Mouse (Mus musculus): Measurements from ENCODE around the gene Ubox5. TPM values are rescaled to one million over a fixed set of nuclear protein-coding genes. Genes with fewer than 3 reads are reported as not detected.

The Ubox5 gene
- polyA plus RNA-seq, 1 experiment from 2014 or later, result 13.0 TPM

DNA sequence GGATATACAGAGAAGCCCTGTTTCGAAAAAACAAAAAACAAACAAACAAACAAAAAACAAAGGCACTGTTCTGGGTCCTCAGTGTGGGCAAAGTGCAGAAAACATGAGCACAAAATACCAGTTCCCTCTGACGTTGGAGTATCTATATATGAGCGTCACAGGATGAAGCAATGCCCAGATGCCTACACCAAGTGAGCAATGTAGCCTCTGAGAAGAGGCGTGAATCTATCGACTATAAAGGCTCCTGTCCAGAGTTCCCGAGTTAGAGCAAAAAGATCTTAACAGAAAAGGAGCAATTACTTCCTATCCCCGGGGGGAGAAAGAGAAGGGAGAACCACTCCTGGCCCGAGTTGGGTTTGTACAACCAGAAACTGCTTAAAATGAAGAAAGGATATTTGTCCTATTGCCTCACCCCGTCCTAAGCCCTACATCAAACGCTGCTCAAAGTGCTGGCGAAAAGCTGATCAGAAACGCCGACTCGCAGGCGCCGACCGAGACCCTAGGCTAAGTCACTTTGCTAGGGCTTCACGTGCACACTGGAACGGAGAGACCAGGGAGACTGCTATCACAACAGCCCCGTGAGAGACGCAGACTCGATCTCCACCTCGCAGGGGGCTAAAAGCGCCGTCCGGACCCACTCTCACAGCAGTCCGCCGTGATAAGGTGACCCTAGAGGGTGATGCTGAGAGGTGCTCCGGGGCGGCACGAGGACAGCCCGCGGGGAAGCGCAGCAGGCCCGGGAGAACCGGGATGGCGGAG lies 579 bp downstream of the Ubox5 start:
- H3K4me3 ChIP-seq (replicated peaks; ENCODE audit: low read depth, low read length), result peak overlapping the region; percentile 98
- H3K9ac ChIP-seq (replicated peaks; ENCODE audit: low read length), result peak overlapping the region; percentile 87
- peak overlapping the region; percentile 94 for H3K4me2 ChIP-seq (ENCODE audit: low read length)
- ATAC-seq (ENCODE audit: low FRiP score, low TSS enrichment), result no peak; the same call in 1 of the 2 replicates
- peak overlapping the region; percentile 64 for H3K27ac ChIP-seq (replicated peaks; ENCODE audit: low read depth, low read length)
- peaks cover 7% of the 10 kb centered on the region for H3K4me1 ChIP-seq (ENCODE audit: control insufficient read depth, insufficient read depth, low read length)
- H3K9me3 ChIP-seq (ENCODE audit: control insufficient read depth, low read length), result no peaks in the 10 kb centered on the region
- peaks cover 23% of the 10 kb centered on the region for H3K36me3 ChIP-seq (ENCODE audit: control insufficient read depth, insufficient read depth, low read length)
- H3K27me3 ChIP-seq (ENCODE audit: control insufficient read depth, insufficient read depth, low read length), result peaks cover 8% of the 10 kb centered on the region
- 3% methylated on average over 37 of the region's 37 CpGs for WGBS
- peak; percentile 18 for DNase-seq

DNA sequence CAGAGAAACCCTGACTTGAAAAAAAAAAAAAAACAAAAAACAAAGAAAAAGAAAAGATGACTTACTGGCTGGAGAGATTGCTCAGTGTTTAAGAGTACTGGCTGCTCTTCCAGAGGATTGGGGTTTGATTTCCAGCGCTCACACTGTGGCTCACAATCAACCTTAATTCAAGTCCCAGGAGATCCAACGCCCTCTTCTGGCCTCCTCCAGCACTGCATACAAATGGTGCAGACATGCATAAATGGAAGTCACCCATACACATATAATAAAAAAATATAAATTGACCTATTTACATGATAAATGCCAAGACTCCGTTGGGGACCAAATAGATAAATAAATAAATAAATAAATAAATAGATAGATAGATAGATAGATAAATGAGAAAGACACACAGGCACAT lies 1.4 kb downstream of the Ubox5 start:
- no peaks in the 10 kb centered on the region; the same call in 1 of the 2 replicates for H3K27me3 ChIP-seq (ENCODE audit: control insufficient read depth, insufficient read depth, low read length)
- H3K9ac ChIP-seq (replicated peaks; ENCODE audit: low read length), result no peak overlapping the region
- 62% methylated on average over 3 of the region's 3 CpGs for WGBS
- H3K4me2 ChIP-seq (ENCODE audit: low read length), result peak overlapping the region; percentile 94; the same call in 1 of the 2 replicates
- H3K9me3 ChIP-seq (ENCODE audit: control insufficient read depth, low read length), result no peaks in the 10 kb centered on the region
- peak overlapping the region; percentile 98; the same call in 1 of the 2 replicates for H3K4me3 ChIP-seq (replicated peaks; ENCODE audit: low read depth, low read length)
- peaks cover 23% of the 10 kb centered on the region for H3K36me3 ChIP-seq (ENCODE audit: control insufficient read depth, insufficient read depth, low read length)
- H3K4me1 ChIP-seq (ENCODE audit: control insufficient read depth, insufficient read depth, low read length), result peaks cover 6% of the 10 kb centered on the region
- H3K27ac ChIP-seq (replicated peaks; ENCODE audit: low read depth, low read length), result no peak overlapping the region
- ATAC-seq (ENCODE audit: low FRiP score, low TSS enrichment) (no peak), DNase-seq (no peak)

DNA sequence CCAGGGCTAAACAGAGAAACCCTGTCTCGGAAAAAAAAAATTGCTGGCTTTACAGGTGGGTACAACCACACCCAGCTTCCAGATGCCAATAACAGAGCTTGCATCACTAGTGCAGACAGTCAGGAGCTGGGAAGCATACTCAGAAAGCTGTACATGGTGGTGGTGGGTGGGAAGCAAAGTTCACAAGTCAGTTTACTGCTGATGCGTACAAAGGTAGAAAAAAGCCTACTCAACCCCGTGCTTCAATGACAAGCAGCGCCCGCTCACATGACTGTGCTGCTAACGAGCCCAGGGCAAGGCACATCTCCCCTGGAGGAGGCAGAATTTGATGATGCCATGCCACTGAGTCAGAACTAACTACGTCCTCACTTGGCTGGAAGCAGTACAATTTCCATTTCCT lies 10.9 kb downstream of the Ubox5 start:
- H3K9ac ChIP-seq (replicated peaks; ENCODE audit: low read length), result no peak overlapping the region
- no peak overlapping the region for H3K4me2 ChIP-seq (ENCODE audit: low read length)
- H3K27ac ChIP-seq (replicated peaks; ENCODE audit: low read depth, low read length), result no peak overlapping the region
- WGBS, result 96% methylated on average over 7 of the region's 7 CpGs
- no peaks in the 10 kb centered on the region for H3K27me3 ChIP-seq (ENCODE audit: control insufficient read depth, insufficient read depth, low read length)
- H3K36me3 ChIP-seq (ENCODE audit: control insufficient read depth, insufficient read depth, low read length), result peaks cover 47% of the 10 kb centered on the region
- DNase-seq (no peak), ATAC-seq (ENCODE audit: low FRiP score, low TSS enrichment) (no peak)
- no peak overlapping the region for H3K4me3 ChIP-seq (replicated peaks; ENCODE audit: low read depth, low read length)
- H3K4me1 ChIP-seq (ENCODE audit: control insufficient read depth, insufficient read depth, low read length), result no peaks in the 10 kb centered on the region
- no peaks in the 10 kb centered on the region for H3K9me3 ChIP-seq (ENCODE audit: control insufficient read depth, low read length)

DNA sequence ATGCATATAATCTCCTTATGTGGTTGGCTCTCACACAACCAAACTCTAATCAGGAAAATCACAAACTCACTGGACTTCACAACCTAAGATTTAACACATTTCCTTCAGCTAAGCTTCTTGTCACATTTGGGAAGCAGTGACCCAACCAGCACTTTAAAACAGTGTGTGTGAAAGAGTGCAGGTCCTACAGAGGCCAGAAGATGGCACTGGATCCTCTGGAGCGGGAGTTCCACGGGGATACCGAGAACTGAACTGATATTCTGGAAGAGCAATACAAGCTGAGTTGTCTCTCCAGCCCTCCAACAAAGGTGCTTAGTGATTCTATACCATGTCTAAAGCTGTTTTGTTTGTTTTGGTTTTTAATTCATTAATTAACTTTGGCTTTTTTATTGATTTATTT lies 16.7 kb downstream of the Ubox5 start:
- H3K9me3 ChIP-seq (ENCODE audit: control insufficient read depth, low read length), result no peaks in the 10 kb centered on the region
- H3K36me3 ChIP-seq (ENCODE audit: control insufficient read depth, insufficient read depth, low read length), result peaks cover 38% of the 10 kb centered on the region
- 69% methylated on average over 3 of the region's 3 CpGs for WGBS
- peak; percentile 30 for DNase-seq
- H3K4me3 ChIP-seq (replicated peaks; ENCODE audit: low read depth, low read length), result no peak overlapping the region
- no peaks in the 10 kb centered on the region for H3K27me3 ChIP-seq (ENCODE audit: control insufficient read depth, insufficient read depth, low read length)
- H3K4me2 ChIP-seq (ENCODE audit: low read length), result no peak overlapping the region
- ATAC-seq (ENCODE audit: low FRiP score, low TSS enrichment), result no peak
- H3K27ac ChIP-seq (replicated peaks; ENCODE audit: low read depth, low read length), result no peak overlapping the region
- H3K4me1 ChIP-seq (ENCODE audit: control insufficient read depth, insufficient read depth, low read length), result no peaks in the 10 kb centered on the region
- no peak overlapping the region for H3K9ac ChIP-seq (replicated peaks; ENCODE audit: low read length)

DNA sequence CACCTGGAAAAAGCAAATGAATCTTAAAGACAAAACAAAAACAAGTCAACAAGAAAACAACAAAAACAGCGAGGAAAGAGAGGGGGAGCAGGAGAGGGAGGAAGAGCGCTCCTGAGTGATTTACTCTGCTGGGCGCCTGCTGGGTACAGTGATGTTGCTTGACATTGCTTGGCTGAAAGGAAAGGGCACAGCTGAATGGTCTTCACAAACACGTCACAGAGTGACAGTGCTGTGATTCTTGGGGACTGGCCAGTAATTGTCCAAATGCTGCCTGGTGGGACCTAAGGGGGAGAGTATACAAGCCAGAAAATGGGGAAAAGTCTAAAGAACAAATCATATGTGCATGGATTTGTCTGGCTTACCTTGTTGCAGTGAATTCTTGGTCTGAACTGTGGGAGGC lies 27.6 kb downstream of the Ubox5 start:
- Histone ChIP-seq H3K27ac (replicated peaks; ENCODE audit: low read depth, low read length) (no peak overlapping the region), H3K4me2 (ENCODE audit: low read length) (no peak overlapping the region), H3K4me1 (ENCODE audit: control insufficient read depth, insufficient read depth, low read length) (no peaks in the 10 kb centered on the region), H3K36me3 (ENCODE audit: control insufficient read depth, insufficient read depth, low read length) (peaks cover 63% of the 10 kb centered on the region), H3K27me3 (ENCODE audit: control insufficient read depth, insufficient read depth, low read length) (no peaks in the 10 kb centered on the region), H3K9me3 (ENCODE audit: control insufficient read depth, low read length) (no peaks in the 10 kb centered on the region), H3K9ac (replicated peaks; ENCODE audit: low read length) (no peak overlapping the region), H3K4me3 (replicated peaks; ENCODE audit: low read depth, low read length) (no peak overlapping the region)
- DNase-seq, result no peak
- no peak for ATAC-seq (ENCODE audit: low FRiP score, low TSS enrichment)
- 84% methylated on average over 4 of the region's 4 CpGs for WGBS

DNA sequence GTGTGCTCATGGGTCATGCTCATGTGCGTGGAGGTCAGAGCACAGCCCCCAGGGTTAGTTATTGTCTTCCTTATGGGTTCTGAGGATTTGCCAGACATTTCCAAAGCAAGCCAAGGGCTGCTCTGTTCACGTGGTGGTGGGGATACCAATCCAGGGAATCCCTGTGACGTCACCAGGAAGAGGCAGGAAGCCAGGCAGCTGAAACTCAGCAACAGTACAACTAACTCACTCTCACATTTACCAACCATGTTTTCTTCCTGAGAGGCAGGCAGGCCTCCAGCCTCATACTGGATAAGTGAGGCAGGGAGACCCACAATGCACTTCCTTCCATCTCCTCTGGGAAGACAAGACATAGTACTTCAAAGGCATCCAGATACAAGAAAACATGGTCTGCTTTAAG lies 31.4 kb downstream of the Ubox5 start:
- Histone ChIP-seq H3K9ac (replicated peaks; ENCODE audit: low read length) (no peak overlapping the region), H3K4me2 (ENCODE audit: low read length) (no peak overlapping the region), H3K9me3 (ENCODE audit: control insufficient read depth, low read length) (no peaks in the 10 kb centered on the region), H3K36me3 (ENCODE audit: control insufficient read depth, insufficient read depth, low read length) (peaks cover 70% of the 10 kb centered on the region), H3K27me3 (ENCODE audit: control insufficient read depth, insufficient read depth, low read length) (no peaks in the 10 kb centered on the region), H3K4me1 (ENCODE audit: control insufficient read depth, insufficient read depth, low read length) (no peaks in the 10 kb centered on the region), H3K27ac (replicated peaks; ENCODE audit: low read depth, low read length) (no peak overlapping the region), H3K4me3 (replicated peaks; ENCODE audit: low read depth, low read length) (no peak overlapping the region)
- ATAC-seq (ENCODE audit: low FRiP score, low TSS enrichment), result no peak
- DNase-seq, result no peak
- WGBS, result 73% methylated on average over 3 of the region's 3 CpGs

DNA sequence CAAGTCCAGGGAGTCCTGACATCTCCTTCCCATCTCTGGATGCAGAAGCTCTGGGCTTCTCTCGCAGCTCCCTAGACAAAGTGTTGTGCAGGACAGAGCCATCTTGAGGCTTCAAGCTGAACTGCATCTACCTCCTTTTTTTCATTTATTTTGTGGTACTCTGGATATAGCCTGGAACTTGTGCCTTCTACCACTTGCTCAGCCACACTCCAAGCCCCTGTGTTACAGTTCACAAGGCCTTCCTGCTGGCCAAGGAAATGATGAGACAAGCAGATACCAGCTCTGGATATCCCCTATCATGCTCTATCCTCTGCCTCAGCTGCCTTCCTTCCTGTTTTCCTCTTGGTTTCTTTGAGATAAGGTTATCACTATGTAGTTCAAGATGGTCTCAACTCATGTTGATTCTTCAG lies 32.2 kb downstream of the Ubox5 start:
- H3K27ac ChIP-seq (replicated peaks; ENCODE audit: low read depth, low read length), result no peak overlapping the region
- H3K27me3 ChIP-seq (ENCODE audit: control insufficient read depth, insufficient read depth, low read length), result no peaks in the 10 kb centered on the region
- H3K9me3 ChIP-seq (ENCODE audit: control insufficient read depth, low read length), result no peaks in the 10 kb centered on the region
- H3K9ac ChIP-seq (replicated peaks; ENCODE audit: low read length), result no peak overlapping the region
- H3K4me1 ChIP-seq (ENCODE audit: control insufficient read depth, insufficient read depth, low read length), result no peaks in the 10 kb centered on the region
- DNase-seq, result peak; percentile 74
- WGBS, result 13% methylated on average over 1 of the region's 1 CpGs
- no peak overlapping the region for H3K4me2 ChIP-seq (ENCODE audit: low read length)
- ATAC-seq (ENCODE audit: low FRiP score, low TSS enrichment), result no peak
- peaks cover 64% of the 10 kb centered on the region for H3K36me3 ChIP-seq (ENCODE audit: control insufficient read depth, insufficient read depth, low read length)
- H3K4me3 ChIP-seq (replicated peaks; ENCODE audit: low read depth, low read length), result no peak overlapping the region

DNA sequence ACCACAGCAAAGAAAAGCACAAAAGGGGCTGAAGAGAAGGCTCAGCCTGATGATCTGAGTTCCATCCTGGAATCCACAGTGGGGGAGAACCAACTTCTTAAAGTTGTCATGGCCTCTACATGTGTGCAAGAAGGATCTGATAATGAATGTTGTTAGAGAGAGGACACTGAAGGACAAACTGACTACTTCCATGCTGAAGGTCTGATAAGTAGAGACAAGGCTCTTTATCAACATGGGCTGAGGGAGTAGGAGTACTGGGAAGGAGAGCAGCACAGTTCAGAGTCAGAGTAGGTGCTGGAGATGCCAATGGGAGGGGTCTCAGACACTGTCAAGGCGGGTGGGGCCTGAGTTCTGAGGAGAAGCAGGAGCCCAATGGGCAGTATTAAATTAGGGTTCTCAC lies 34.2 kb downstream of the Ubox5 start:
- 93% methylated on average over 1 of the region's 1 CpGs for WGBS

DNA sequence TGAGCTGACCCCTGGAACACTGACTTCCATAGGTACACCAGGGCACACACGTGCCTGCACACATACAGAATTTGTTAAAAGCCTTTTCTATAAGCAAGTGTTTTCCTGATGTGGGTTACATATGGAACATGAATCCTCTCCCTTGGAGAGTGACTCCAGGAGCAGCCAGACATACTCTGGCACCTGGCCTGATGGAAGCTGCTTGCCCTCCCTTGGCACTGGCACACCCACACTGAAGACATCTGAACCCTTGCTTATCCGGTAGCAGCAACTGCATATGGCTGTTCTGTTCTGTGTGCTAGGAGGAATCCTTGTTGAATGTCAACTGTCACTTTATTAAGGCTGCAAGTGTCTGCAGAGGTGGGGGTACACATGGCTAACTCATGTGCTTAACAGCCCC lies 38.8 kb downstream of the Ubox5 start:
- WGBS, result 95% methylated on average over 2 of the region's 2 CpGs
- ATAC-seq (ENCODE audit: low FRiP score, low TSS enrichment), result no peak
- H3K36me3 ChIP-seq (ENCODE audit: control insufficient read depth, insufficient read depth, low read length), result peaks cover 27% of the 10 kb centered on the region

More for the DNA sequence above, 34.2 kb downstream of the Ubox5 start:
- DNase-seq (no peak), ATAC-seq (ENCODE audit: low FRiP score, low TSS enrichment) (no peak)
- Histone ChIP-seq H3K4me2 (ENCODE audit: low read length) (no peak overlapping the region), H3K9me3 (ENCODE audit: control insufficient read depth, low read length) (no peaks in the 10 kb centered on the region), H3K4me1 (ENCODE audit: control insufficient read depth, insufficient read depth, low read length) (no peaks in the 10 kb centered on the region), H3K4me3 (replicated peaks; ENCODE audit: low read depth, low read length) (no peak overlapping the region), H3K27me3 (ENCODE audit: control insufficient read depth, insufficient read depth, low read length) (no peaks in the 10 kb centered on the region), H3K9ac (replicated peaks; ENCODE audit: low read length) (no peak overlapping the region), H3K27ac (replicated peaks; ENCODE audit: low read depth, low read length) (no peak overlapping the region), H3K36me3 (ENCODE audit: control insufficient read depth, insufficient read depth, low read length) (peaks cover 56% of the 10 kb centered on the region)

More for the DNA sequence above, 38.8 kb downstream of the Ubox5 start:
- no peak overlapping the region for H3K9ac ChIP-seq (replicated peaks; ENCODE audit: low read length)
- DNase-seq, result no peak
- H3K27me3 ChIP-seq (ENCODE audit: control insufficient read depth, insufficient read depth, low read length), result no peaks in the 10 kb centered on the region
- no peaks in the 10 kb centered on the region for H3K4me1 ChIP-seq (ENCODE audit: control insufficient read depth, insufficient read depth, low read length)
- H3K4me2 ChIP-seq (ENCODE audit: low read length), result no peak overlapping the region
- no peak overlapping the region for H3K4me3 ChIP-seq (replicated peaks; ENCODE audit: low read depth, low read length)
- H3K27ac ChIP-seq (replicated peaks; ENCODE audit: low read depth, low read length), result no peak overlapping the region
- no peaks in the 10 kb centered on the region for H3K9me3 ChIP-seq (ENCODE audit: control insufficient read depth, low read length)

Data from midbrain, embryonic 14.5 days (tissue).